Mouse (Mus musculus): ENCODE data around the gene Apoh. TPM values are rescaled to one million over a fixed set of nuclear protein-coding genes. Genes with fewer than 3 reads are reported as not detected.
A peak's percentile ranks its signal among the peaks of the same experiment; 100 is the strongest.

Apoh gene
- polyA plus RNA-seq, 1 experiment from 2014 or later, result 3.3 TPM

DNA sequence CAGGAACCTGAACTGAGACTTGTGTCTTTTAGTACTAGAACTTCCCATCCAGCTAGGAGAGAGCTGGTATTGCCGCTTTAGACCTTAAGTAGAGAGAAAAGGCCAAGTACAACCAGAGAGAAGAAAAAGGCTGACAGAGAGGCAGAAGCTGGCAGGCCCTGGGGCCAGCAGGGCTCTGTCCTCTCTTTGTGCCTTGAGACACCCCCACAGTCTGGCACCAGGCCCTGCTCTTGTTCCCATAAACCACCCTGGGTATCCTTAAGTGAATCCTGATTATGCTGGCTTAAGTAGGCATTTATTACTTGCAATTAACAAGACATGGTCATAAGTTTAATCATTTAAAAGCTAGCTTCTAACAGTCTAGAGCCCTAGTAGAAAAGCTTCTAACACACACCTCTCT lies 42.7 kb upstream of the Apoh start:
- DNase-seq (ENCODE audit: low spot score) (no peak), ATAC-seq (ENCODE audit: low FRiP score, low TSS enrichment) (no peak)
- no peak overlapping the region for H3K4me2 ChIP-seq (replicated peaks; ENCODE audit: low read depth)
- H3K27ac ChIP-seq (replicated peaks), result no peak overlapping the region
- peaks cover 3% of the 10 kb centered on the region for H3K4me1 ChIP-seq (replicated peaks; ENCODE audit: control insufficient read depth, insufficient read depth)
- H3K27me3 ChIP-seq (ENCODE audit: control insufficient read depth, insufficient read depth, low read length), result no peaks in the 10 kb centered on the region
- no peak overlapping the region for H3K9ac ChIP-seq (ENCODE audit: low read length)
- WGBS, result 89% methylated on average over 1 of the region's 1 CpGs
- no peaks in the 10 kb centered on the region for H3K36me3 ChIP-seq (ENCODE audit: control insufficient read depth, insufficient read depth, low read length)
- no peak overlapping the region for H3K4me3 ChIP-seq (ENCODE audit: low read depth, low read length)
- TF ChIP-seq EP300 (optimal IDR thresholded peaks at IDR 0.05), result no peak
- TF ChIP-seq CTCF (IDR thresholded peaks at IDR 0.05; ENCODE audit: low read depth), result no peak
- H3K9me3 ChIP-seq (ENCODE audit: control insufficient read depth, low read length), result no peaks in the 10 kb centered on the region

DNA sequence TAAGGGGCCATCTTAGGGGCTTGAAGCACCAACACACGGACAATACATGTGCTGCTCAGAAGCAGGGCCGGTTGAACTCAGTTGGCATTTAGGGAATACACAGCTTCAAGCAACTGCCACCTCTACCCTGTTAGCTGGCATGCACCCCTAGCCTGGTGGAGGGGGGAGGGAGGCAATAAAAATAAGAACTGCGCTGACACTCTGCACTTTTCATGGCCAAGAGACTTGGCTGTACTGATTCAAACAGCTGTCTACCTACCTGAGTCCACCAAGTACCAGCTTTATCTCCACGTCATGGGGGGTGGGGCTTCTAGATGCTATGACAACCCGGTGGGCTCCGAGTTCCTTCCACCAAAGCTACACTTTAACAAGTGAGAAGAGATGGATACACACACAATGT lies 42.1 kb upstream of the Apoh start:
- Histone ChIP-seq H3K4me1 (replicated peaks; ENCODE audit: control insufficient read depth, insufficient read depth) (peaks cover 3% of the 10 kb centered on the region), H3K4me3 (ENCODE audit: low read depth, low read length) (no peak overlapping the region), H3K4me2 (replicated peaks; ENCODE audit: low read depth) (no peak overlapping the region), H3K27me3 (ENCODE audit: control insufficient read depth, insufficient read depth, low read length) (no peaks in the 10 kb centered on the region), H3K9ac (ENCODE audit: low read length) (no peak overlapping the region), H3K36me3 (ENCODE audit: control insufficient read depth, insufficient read depth, low read length) (no peaks in the 10 kb centered on the region), H3K27ac (replicated peaks) (no peak overlapping the region), H3K9me3 (ENCODE audit: control insufficient read depth, low read length) (no peaks in the 10 kb centered on the region)
- TF ChIP-seq CTCF (IDR thresholded peaks at IDR 0.05; ENCODE audit: low read depth), result no peak
- no peak for TF ChIP-seq EP300 (optimal IDR thresholded peaks at IDR 0.05)
- ATAC-seq (ENCODE audit: low FRiP score, low TSS enrichment) (no peak), DNase-seq (ENCODE audit: low spot score) (no peak)
- whole genome bisulfite sequencing, result 86% methylated on average over 6 of the region's 6 CpGs

DNA sequence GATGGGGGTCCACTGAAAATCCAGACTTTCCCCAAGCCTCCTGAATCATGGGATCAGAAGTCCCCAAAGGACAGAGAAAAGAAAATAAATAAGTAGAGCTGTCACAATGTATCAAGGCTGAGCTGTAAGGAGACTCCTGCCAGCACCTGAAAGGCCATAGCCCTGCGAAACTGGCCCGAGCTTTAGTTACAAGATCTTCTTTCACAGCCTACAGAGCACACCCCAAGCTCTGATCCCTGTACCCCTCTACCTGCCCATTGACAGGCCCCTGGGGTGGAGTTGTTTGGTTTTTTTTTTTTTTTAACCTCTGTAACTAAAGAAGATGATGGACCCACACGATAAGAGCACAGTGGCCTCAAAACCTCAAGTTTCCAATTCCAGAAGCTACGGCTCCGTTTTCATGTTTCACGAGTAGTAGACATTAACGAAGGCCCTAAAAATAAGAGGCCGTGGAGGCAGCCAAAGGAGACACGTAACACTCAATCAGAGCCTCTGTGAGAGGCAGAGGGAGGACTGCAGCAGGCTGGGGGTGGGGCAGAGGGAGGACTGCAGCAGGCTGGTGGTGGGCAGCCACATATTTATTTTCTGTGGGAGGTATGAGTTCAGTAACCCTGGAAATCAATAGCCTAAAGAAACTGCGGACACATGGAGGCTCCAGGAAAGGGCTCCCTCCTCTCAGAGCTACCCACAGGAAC lies 41.2 kb upstream of the Apoh start:
- Histone ChIP-seq H3K4me2 (replicated peaks; ENCODE audit: low read depth) (no peak overlapping the region), H3K4me1 (replicated peaks; ENCODE audit: control insufficient read depth, insufficient read depth) (peaks cover 3% of the 10 kb centered on the region), H3K9ac (ENCODE audit: low read length) (no peak overlapping the region), H3K27me3 (ENCODE audit: control insufficient read depth, insufficient read depth, low read length) (no peaks in the 10 kb centered on the region), H3K4me3 (ENCODE audit: low read depth, low read length) (no peak overlapping the region), H3K9me3 (ENCODE audit: control insufficient read depth, low read length) (no peaks in the 10 kb centered on the region), H3K27ac (replicated peaks) (no peak overlapping the region), H3K36me3 (ENCODE audit: control insufficient read depth, insufficient read depth, low read length) (no peaks in the 10 kb centered on the region)
- no peak for ATAC-seq (ENCODE audit: low FRiP score, low TSS enrichment)
- 78% methylated on average over 10 of the region's 10 CpGs for WGBS
- TF ChIP-seq CTCF (IDR thresholded peaks at IDR 0.05; ENCODE audit: low read depth), result no peak
- no peak for TF ChIP-seq EP300 (optimal IDR thresholded peaks at IDR 0.05)
- no peak for DNase-seq (ENCODE audit: low spot score)

DNA sequence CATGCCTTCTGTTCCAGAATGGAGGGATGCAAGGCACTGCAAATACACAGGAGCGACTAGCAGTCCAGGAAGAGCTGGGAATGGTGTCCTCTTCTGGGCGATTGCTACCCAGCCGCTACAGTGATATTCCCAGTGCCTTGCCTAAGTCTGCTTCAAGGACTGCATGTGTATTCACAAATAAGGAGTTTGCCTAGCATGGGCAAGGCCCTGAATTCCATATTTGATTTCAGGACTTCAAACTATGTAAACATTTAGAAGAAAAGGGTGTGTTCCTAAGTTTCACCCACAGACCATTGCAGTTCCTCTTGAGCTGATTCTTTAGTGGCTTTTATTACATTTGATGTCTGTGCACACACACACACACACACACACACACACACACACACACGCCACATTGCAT lies 39.4 kb upstream of the Apoh start:
- 64% methylated on average over 4 of the region's 4 CpGs for WGBS

DNA sequence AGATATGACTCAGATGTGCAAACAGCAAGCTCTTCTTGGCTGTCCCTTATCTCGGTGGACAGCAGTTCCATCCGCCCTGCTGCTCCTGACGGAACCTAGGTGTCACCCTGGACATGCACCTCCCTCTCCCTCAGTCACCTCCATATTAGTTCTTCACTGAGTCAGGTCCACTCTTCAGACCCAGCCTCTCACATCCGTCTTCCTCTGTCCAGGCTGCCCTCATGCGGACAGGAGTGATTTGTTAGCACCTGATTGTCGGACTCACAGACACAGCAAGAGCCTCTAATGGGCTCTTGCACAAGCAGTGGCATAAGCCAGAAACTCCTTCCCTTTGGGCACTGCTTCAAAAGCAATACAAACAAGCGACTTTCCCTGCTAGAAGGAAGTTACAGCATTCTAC lies 35.9 kb upstream of the Apoh start:
- peak; percentile 59 for DNase-seq (ENCODE audit: low spot score)
- ATAC-seq (ENCODE audit: low FRiP score, low TSS enrichment), result peak; percentile 79
- WGBS, result 45% methylated on average over 7 of the region's 7 CpGs
- H3K27me3 ChIP-seq (ENCODE audit: control insufficient read depth, insufficient read depth, low read length), result no peaks in the 10 kb centered on the region
- no peak overlapping the region for H3K27ac ChIP-seq (replicated peaks)
- peak; percentile 48 for TF ChIP-seq CTCF (IDR thresholded peaks at IDR 0.05; ENCODE audit: low read depth)
- no peak for TF ChIP-seq EP300 (optimal IDR thresholded peaks at IDR 0.05)
- no peaks in the 10 kb centered on the region for H3K9me3 ChIP-seq (ENCODE audit: control insufficient read depth, low read length)
- no peak overlapping the region for H3K4me3 ChIP-seq (ENCODE audit: low read depth, low read length)
- no peak overlapping the region for H3K4me2 ChIP-seq (replicated peaks; ENCODE audit: low read depth)
- no peaks in the 10 kb centered on the region for H3K36me3 ChIP-seq (ENCODE audit: control insufficient read depth, insufficient read depth, low read length)
- peaks cover 3% of the 10 kb centered on the region; the same call in 1 of the 2 replicates for H3K4me1 ChIP-seq (replicated peaks; ENCODE audit: control insufficient read depth, insufficient read depth)
- no peak overlapping the region for H3K9ac ChIP-seq (ENCODE audit: low read length)

More for the DNA sequence above, 39.4 kb upstream of the Apoh start:
- H3K4me1 ChIP-seq (replicated peaks; ENCODE audit: control insufficient read depth, insufficient read depth), result peaks cover 3% of the 10 kb centered on the region
- no peak overlapping the region for H3K9ac ChIP-seq (ENCODE audit: low read length)
- H3K4me2 ChIP-seq (replicated peaks; ENCODE audit: low read depth), result no peak overlapping the region
- peak; percentile 49; the same call in 1 of the 2 replicates for ATAC-seq (ENCODE audit: low FRiP score, low TSS enrichment)
- H3K27ac ChIP-seq (replicated peaks), result peak overlapping the region; percentile 49; the same call in 1 of the 2 replicates
- no peaks in the 10 kb centered on the region for H3K9me3 ChIP-seq (ENCODE audit: control insufficient read depth, low read length)
- TF ChIP-seq CTCF (IDR thresholded peaks at IDR 0.05; ENCODE audit: low read depth) (0 out of 2 replicates have a peak, but pooled peaks have one; percentile 5), EP300 (optimal IDR thresholded peaks at IDR 0.05) (no peak)
- no peaks in the 10 kb centered on the region for H3K27me3 ChIP-seq (ENCODE audit: control insufficient read depth, insufficient read depth, low read length)
- DNase-seq (ENCODE audit: low spot score), result no peak
- H3K4me3 ChIP-seq (ENCODE audit: low read depth, low read length), result no peak overlapping the region
- H3K36me3 ChIP-seq (ENCODE audit: control insufficient read depth, insufficient read depth, low read length), result no peaks in the 10 kb centered on the region

DNA sequence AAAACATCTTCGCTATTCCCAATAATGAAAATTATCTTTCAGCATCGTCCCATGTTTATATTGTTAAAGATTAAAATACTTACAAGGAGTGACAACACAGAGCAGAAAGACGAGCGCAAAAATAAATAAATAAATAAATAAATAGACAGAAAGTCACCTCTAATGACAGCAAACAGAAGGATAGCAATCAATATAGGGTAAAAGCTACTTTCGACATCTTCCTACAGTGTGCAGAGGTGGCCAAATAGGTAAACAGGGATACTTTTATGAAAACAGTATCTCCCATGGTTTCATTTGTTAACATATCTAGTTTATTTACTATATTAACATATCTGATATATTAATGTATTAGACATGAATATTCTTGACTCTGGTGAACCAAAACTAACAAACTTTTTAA lies 34.9 kb upstream of the Apoh start:
- no peaks in the 10 kb centered on the region for H3K9me3 ChIP-seq (ENCODE audit: control insufficient read depth, low read length)
- peaks cover 3% of the 10 kb centered on the region; the same call in 1 of the 2 replicates for H3K4me1 ChIP-seq (replicated peaks; ENCODE audit: control insufficient read depth, insufficient read depth)
- no peaks in the 10 kb centered on the region for H3K27me3 ChIP-seq (ENCODE audit: control insufficient read depth, insufficient read depth, low read length)
- H3K4me2 ChIP-seq (replicated peaks; ENCODE audit: low read depth), result no peak overlapping the region
- no peak for TF ChIP-seq CTCF (IDR thresholded peaks at IDR 0.05; ENCODE audit: low read depth)
- no peak overlapping the region for H3K4me3 ChIP-seq (ENCODE audit: low read depth, low read length)
- no peak for ATAC-seq (ENCODE audit: low FRiP score, low TSS enrichment)
- 94% methylated on average over 5 of the region's 5 CpGs for WGBS
- DNase-seq (ENCODE audit: low spot score), result no peak
- H3K9ac ChIP-seq (ENCODE audit: low read length), result no peak overlapping the region
- H3K27ac ChIP-seq (replicated peaks), result no peak overlapping the region
- no peaks in the 10 kb centered on the region for H3K36me3 ChIP-seq (ENCODE audit: control insufficient read depth, insufficient read depth, low read length)

Data from stomach, postnatal 0 days (tissue).